Mouse (Mus musculus): ENCODE data around the gene Oxa1l.

DNA sequence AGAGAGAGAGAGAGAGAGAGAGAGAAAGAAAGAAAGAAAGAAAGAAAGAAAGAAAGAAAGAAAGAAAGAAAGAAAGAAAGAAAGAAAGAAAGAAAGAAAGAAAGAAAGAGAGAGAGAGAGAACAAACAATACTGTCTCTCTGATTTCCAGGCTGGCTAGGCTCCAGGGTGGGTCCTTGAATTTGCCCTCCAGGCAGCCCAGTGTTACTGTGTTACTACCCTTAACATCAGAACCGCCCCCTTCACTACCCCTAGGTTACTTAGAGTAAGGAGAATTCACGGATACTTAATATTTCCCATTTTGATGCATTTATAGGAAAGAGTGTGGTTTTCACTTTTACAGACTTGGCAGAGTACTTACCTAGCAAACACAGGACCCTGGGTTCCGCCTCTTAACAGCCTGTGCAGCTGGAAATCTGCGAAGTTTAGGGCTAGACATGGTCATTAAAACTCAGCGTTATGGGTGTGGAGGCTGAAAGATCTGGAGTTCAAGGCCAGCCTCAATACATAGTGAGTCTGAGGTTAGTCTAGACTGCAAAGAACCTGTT, 55.7 kb downstream of the Oxa1l start:
- no peak for TF ChIP-seq CTCF (IDR thresholded peaks at IDR 0.05 in 2 of 3, conservative IDR thresholded peaks at IDR 0.05 in 1 of 3; ENCODE audit: control insufficient read depth in 1 of 3, insufficient read depth in 1 of 3, low read depth in 2 of 3, low read length in 3 of 3, poor library complexity in 1 of 3, severe bottlenecking in 1 of 3)
- TF ChIP-seq HCFC1 (IDR thresholded peaks at IDR 0.05; ENCODE audit: low read depth, low read length) = no peak
- TF ChIP-seq POLR2A (IDR thresholded peaks at IDR 0.05; ENCODE audit: control insufficient read depth in 1 of 2, insufficient read depth in 1 of 2, low read depth in 1 of 2, low read length in 2 of 2, poor library complexity in 1 of 2) = no peak
- no peak for TF ChIP-seq CHD2 (IDR thresholded peaks at IDR 0.05; ENCODE audit: low read length)
- TF ChIP-seq EP300 (IDR thresholded peaks at IDR 0.05; ENCODE audit: low read depth in 1 of 2, low read length in 2 of 2) = no peak
- no peak for TF ChIP-seq MEF2A (IDR thresholded peaks at IDR 0.05; ENCODE audit: extremely low read depth, insufficient replicate concordance, low read depth, low read length, poor library complexity, severe bottlenecking)
- TF ChIP-seq MXI1 (IDR thresholded peaks at IDR 0.05; ENCODE audit: low read depth, low read length) = no peak
- no peak for TF ChIP-seq TBP (IDR thresholded peaks at IDR 0.05; ENCODE audit: low read depth, low read length)
